Mouse (Mus musculus) B cell, adult 67 days (primary cell): Measurements from ENCODE around the gene Rtl3. TPM values are rescaled to one million over a fixed set of nuclear protein-coding genes. Genes with fewer than 3 reads are reported as not detected.

Experiments used
- total RNA-seq, 2 experiments: library from RNA; stranded (reverse); gene quantifications; 4 replicates each; pipeline ENCODE4 v1.2.4; 2023

The Rtl3 gene
- total RNA-seq, result not detected

DNA sequence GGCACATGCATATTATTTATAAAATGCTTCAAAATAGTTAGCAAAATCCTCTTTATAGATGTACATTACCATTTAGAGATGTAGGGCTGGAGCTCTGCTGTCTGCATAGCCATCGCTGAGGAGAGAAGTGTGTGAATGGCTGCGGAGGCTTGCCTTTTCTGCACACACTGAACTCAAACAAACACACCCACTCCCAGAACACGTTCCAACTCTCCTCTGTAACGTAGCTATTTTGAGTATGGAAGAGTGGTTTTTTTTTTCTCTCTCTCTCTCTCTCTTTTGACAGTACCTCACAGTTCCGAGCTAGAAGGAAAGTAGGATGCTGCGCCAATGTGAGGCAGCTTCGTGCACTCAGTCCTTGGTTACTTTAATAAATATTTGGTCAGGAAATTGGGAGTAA is at the start of gene Rtl3:
TSS of gene Rtl3 (minus strand) at position 236 of the 400 bp plus-strand sequence.

Other genes with a start within 250 kb of the Rtl3 start
- under 1 TPM; 0.15 to 0.18 TPM for gene Cysltr1, start 237.0 kb downstream of the Rtl3 start, total RNA-seq
- gene Lpar4, start 80.0 kb upstream of the Rtl3 start, total RNA-seq, result not detected
- 100 to 1,000 TPM; 157 to 218 TPM for gene P2ry10, start 247.8 kb upstream of the Rtl3 start, total RNA-seq